Mouse (Mus musculus): Measurements from ENCODE around the gene Fibcd1.

DNA sequence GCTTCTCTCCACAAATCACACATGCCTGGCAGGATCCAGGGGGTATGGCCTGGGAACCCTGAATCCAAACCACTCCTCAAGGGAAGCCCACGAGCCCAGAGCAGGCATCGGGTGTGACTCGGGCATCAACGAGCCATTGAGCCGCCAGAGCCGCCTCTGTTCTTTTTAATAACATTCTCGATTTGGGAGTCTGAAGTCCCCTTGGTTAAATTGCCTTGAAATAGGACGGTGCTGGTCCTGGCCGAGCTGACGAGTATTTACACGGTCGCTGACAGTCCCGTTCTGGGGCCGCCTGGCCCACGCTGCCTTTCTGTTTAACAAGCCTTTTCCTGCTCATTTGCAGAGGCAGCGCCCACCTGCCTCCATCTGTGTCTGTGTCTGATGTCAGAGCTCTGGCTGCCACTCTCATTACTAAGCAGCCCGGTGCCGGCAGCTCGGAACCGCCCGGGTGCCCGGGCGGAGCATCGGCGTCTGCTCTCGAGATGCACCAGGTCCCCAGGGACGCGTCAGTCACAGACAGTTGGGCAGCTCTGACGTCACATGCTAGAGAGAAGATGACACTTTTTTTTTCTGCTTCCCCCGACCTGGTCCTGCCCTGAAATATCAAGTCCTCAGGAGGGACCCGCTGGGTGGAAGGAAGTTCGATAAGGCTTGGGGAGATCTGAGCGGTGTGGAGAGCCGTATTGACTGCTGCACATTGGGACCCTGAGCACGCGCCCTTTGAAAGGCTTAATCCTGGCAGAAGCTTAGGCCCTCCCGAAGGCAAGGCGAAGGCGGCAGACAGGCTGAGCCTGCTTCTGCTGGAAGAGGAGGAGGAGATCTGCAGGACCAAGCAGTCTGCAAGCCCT lies 23.1 kb downstream of the Fibcd1 start:
- TF ChIP-seq POLR2A (IDR thresholded peaks at IDR 0.05; ENCODE audit: control insufficient read depth, low read depth, low read length): no peak
- no peak for TF ChIP-seq CTCF (IDR thresholded peaks at IDR 0.05; ENCODE audit: control insufficient read depth, insufficient read depth, insufficient replicate concordance, low read depth, low read length)

All from testis, adult 2 months (tissue).